In genomic region chr3:37881016-37881415, GRCm38 (mm10) we compare ENCODE assay signal across 32 mouse cellular contexts.
"Had no signal": no experiment of that assay in that cellular context is flagged by ENCODE, and none has a peak within 500 bp of the region (broad histone marks: within the 10 kb centered on the region; RNA-seq: fewer than 3 reads in every experiment).

No protein-coding gene starts in this region.

- H3K27ac ChIP-seq: limb, embryonic 10.5 days; limb, embryonic 12.5 days; limb, embryonic 13.5 days; limb, embryonic 15.5 days; liver, embryonic 12.5 days; liver, embryonic 13.5 days; liver, embryonic 14.5 days; liver, embryonic 15.5 days; lung, embryonic 15.5 days; macrophage; midbrain, embryonic 10.5 days; midbrain, embryonic 12.5 days; midbrain, embryonic 13.5 days; midbrain, embryonic 15.5 days; neural tube, embryonic 12.5 days had no signal

- H3K27me3 ChIP-seq: limb, embryonic 12.5 days; limb, embryonic 13.5 days; limb, embryonic 15.5 days; liver, embryonic 12.5 days; liver, embryonic 13.5 days; liver, embryonic 15.5 days; lung, embryonic 15.5 days; midbrain, embryonic 12.5 days; midbrain, embryonic 13.5 days; midbrain, embryonic 15.5 days; neural tube, embryonic 12.5 days had no signal

- H3K4me1 ChIP-seq: liver, embryonic 12.5 days; liver, embryonic 13.5 days; liver, embryonic 15.5 days; midbrain, embryonic 13.5 days; midbrain, embryonic 15.5 days; neural tube, embryonic 12.5 days had no signal

- ATAC-seq: liver, embryonic 12.5 days; liver, postnatal 0 days; lung, postnatal 0 days; midbrain, embryonic 13.5 days; midbrain, embryonic 15.5 days; midbrain, embryonic 16.5 days had no signal

- H3K4me3 ChIP-seq: limb, embryonic 10.5 days; limb, embryonic 12.5 days; limb, embryonic 13.5 days; limb, embryonic 15.5 days; liver, embryonic 12.5 days; liver, embryonic 13.5 days; liver, embryonic 15.5 days; lung, embryonic 15.5 days; megakaryocyte, embryonic 14.5 days; midbrain, embryonic 10.5 days; midbrain, embryonic 12.5 days; midbrain, embryonic 13.5 days; midbrain, embryonic 15.5 days; myocyte; neural tube, embryonic 12.5 days had no signal

- DNase-seq: left cerebral cortex, postnatal 4 days; liver; liver, embryonic 13.5 days; liver, postnatal 0 days; lung, adult 18-20 months; lung, adult 2 months; lung, embryonic 14.5 days; lung, postnatal 10 days; lung, postnatal 14 days; lung, postnatal 36 days; lung, postnatal 4 days; midbrain, embryonic 14.5 days had no signal

- H3K36me3 ChIP-seq: limb, embryonic 10.5 days; limb, embryonic 12.5 days; limb, embryonic 13.5 days; limb, embryonic 15.5 days; liver, embryonic 12.5 days; liver, embryonic 13.5 days; liver, embryonic 15.5 days; lung, embryonic 15.5 days; midbrain, embryonic 10.5 days; midbrain, embryonic 12.5 days; midbrain, embryonic 13.5 days; midbrain, embryonic 15.5 days; neural tube, embryonic 12.5 days had no signal

- H3K9me3 ChIP-seq: limb, embryonic 10.5 days; limb, embryonic 12.5 days; limb, embryonic 13.5 days; limb, embryonic 15.5 days; liver, embryonic 12.5 days; liver, embryonic 13.5 days; liver, embryonic 15.5 days; lung, embryonic 15.5 days; midbrain, embryonic 10.5 days; midbrain, embryonic 12.5 days; midbrain, embryonic 13.5 days; midbrain, embryonic 15.5 days; neural tube, embryonic 12.5 days had no signal

- H3K4me2 ChIP-seq: limb, embryonic 12.5 days; limb, embryonic 13.5 days; limb, embryonic 15.5 days; liver, embryonic 11.5 days; liver, embryonic 12.5 days; liver, embryonic 13.5 days; liver, embryonic 15.5 days; lung, embryonic 14.5 days; lung, embryonic 15.5 days; midbrain, embryonic 11.5 days; midbrain, embryonic 12.5 days; midbrain, embryonic 13.5 days; midbrain, embryonic 15.5 days; neural tube, embryonic 12.5 days had no signal

- H3K9ac ChIP-seq: limb, embryonic 12.5 days; limb, embryonic 13.5 days; limb, embryonic 15.5 days; liver, embryonic 12.5 days; liver, embryonic 13.5 days; liver, embryonic 14.5 days; liver, embryonic 15.5 days; liver, postnatal 0 days; lung, embryonic 14.5 days; lung, embryonic 15.5 days; midbrain, embryonic 12.5 days; midbrain, embryonic 13.5 days; midbrain, embryonic 15.5 days; neural tube, embryonic 12.5 days had no signal
